Mouse (Mus musculus) gastrocnemius, adult 2 months (tissue): ENCODE results near the gene Slit1. TPM values are rescaled to one million over a fixed set of nuclear protein-coding genes. Genes with fewer than 3 reads are reported as not detected.

Experiments used
- DNase-seq: peaks from one replicate; pipeline ENCODE4 v3.0.0; 2022
- H3K27ac ChIP-seq: fragments of 200-600 bp; 2 replicates; pipeline ENCODE4 v1.8.1; 2022; ENCODE audit warnings: mild to moderate bottlenecking
- H3K4me3 ChIP-seq: fragments of 200-600 bp; 2 replicates; pipeline ENCODE4 v1.8.1; 2022; ENCODE audit warnings: mild to moderate bottlenecking, moderate library complexity
- CTCF ChIP-seq: fragments of 200-600 bp; IDR thresholded peaks from 2 replicates; pipeline ENCODE4 v1.8.1; 2022; ENCODE audit warnings: antibody characterized with exemption, mild to moderate bottlenecking, moderate library complexity
- intact Hi-C: fragments of 180-260 bp; cut with DNase I; formaldehyde crosslinking; loops from one replicate; pipeline ENCODE4 v1.15.1; 2025
- total RNA-seq, 2 experiments: library from RNA; stranded (reverse); gene quantifications; 2 replicates each; pipeline ENCODE4 v1.2.3; 2021

Slit1 gene
- total RNA-seq, 2 experiments from 2014 or later: 0.28 to 0.81 TPM

- intact Hi-C loops: no loop called here
- H3K4me3 ChIP-seq: no peak overlapping the region
- no peak overlapping the region for H3K27ac ChIP-seq
- no peak for DNase-seq
- TF ChIP-seq CTCF: no peak
Observed at GRCm38 (mm10) chr19:41754760-41755159, 11.3 kb upstream of the Slit1 start.

- no peak overlapping the region for H3K4me3 ChIP-seq
- intact Hi-C loops: no loop called here
- no peak for DNase-seq
- no peak for TF ChIP-seq CTCF
- H3K27ac ChIP-seq: no peak overlapping the region
Observed at GRCm38 (mm10) chr19:41751906-41752305, 8.4 kb upstream of the Slit1 start.

- no peak overlapping the region for H3K4me3 ChIP-seq
- DNase-seq: no peak
- intact Hi-C loops: no loop called here
- TF ChIP-seq CTCF: no peak
- H3K27ac ChIP-seq: no peak overlapping the region
Observed at GRCm38 (mm10) chr19:41747436-41747835, 4.0 kb upstream of the Slit1 start.

- intact Hi-C loops: no loop called here
- DNase-seq: peak; percentile 31
- Histone ChIP-seq H3K27ac (no peak overlapping the region), H3K4me3 (no peak overlapping the region)
- no peak for TF ChIP-seq CTCF
Observed at GRCm38 (mm10) chr19:41745941-41746557, 2.6 kb upstream of the Slit1 start.

GRCm38 (mm10) chr19:41738896-41739295, 4.6 kb downstream of the Slit1 start:
- Histone ChIP-seq H3K4me3 (no peak overlapping the region), H3K27ac (no peak overlapping the region)
- no peak for TF ChIP-seq CTCF
- DNase-seq: no peak
- intact Hi-C loops: no loop called here

- TF ChIP-seq CTCF: no peak
- H3K4me3 ChIP-seq: no peak overlapping the region
- intact Hi-C loops: no loop called here
- DNase-seq: no peak
- H3K27ac ChIP-seq: no peak overlapping the region
Observed at GRCm38 (mm10) chr19:41738429-41738805, 5.0 kb downstream of the Slit1 start.

GRCm38 (mm10) chr19:41737657-41738428, 5.6 kb downstream of the Slit1 start:
- Histone ChIP-seq H3K4me3 (no peak overlapping the region), H3K27ac (no peak overlapping the region)
- no peak for DNase-seq
- TF ChIP-seq CTCF: no peak
- intact Hi-C loops: no loop called here

- intact Hi-C loops: no loop called here
- no peak for TF ChIP-seq CTCF
- no peak overlapping the region for H3K4me3 ChIP-seq
- no peak overlapping the region for H3K27ac ChIP-seq
- DNase-seq: no peak
Observed at GRCm38 (mm10) chr19:41734685-41735084, 8.8 kb downstream of the Slit1 start.

- no peak for TF ChIP-seq CTCF
- Histone ChIP-seq H3K27ac (no peak overlapping the region), H3K4me3 (no peak overlapping the region)
- intact Hi-C loops: no loop called here
- no peak for DNase-seq
Observed at GRCm38 (mm10) chr19:41725491-41725890, 18.0 kb downstream of the Slit1 start.

- Histone ChIP-seq H3K27ac (no peak overlapping the region), H3K4me3 (no peak overlapping the region)
- intact Hi-C loops: no loop called here
- DNase-seq: no peak
- TF ChIP-seq CTCF: no peak
Observed at GRCm38 (mm10) chr19:41724831-41725470, 18.5 kb downstream of the Slit1 start.

GRCm38 (mm10) chr19:41723337-41723736, 20.1 kb downstream of the Slit1 start:
- H3K27ac ChIP-seq: no peak overlapping the region
- no peak overlapping the region for H3K4me3 ChIP-seq
- intact Hi-C loops: no loop called here
- TF ChIP-seq CTCF: no peak
- DNase-seq: no peak

GRCm38 (mm10) chr19:41719436-41719835, 24.0 kb downstream of the Slit1 start:
- TF ChIP-seq CTCF: no peak
- no peak overlapping the region for H3K27ac ChIP-seq
- DNase-seq: no peak
- intact Hi-C loops: no loop called here
- no peak overlapping the region for H3K4me3 ChIP-seq

GRCm38 (mm10) chr19:41716233-41717218, 26.9 kb downstream of the Slit1 start:
- TF ChIP-seq CTCF: no peak
- DNase-seq: no peak
- Histone ChIP-seq H3K27ac (no peak overlapping the region), H3K4me3 (no peak overlapping the region)
- intact Hi-C loops: no loop called here
